Mouse (Mus musculus) gastrocnemius, postnatal 36 days (tissue): Measurements from ENCODE around the gene Il18r1. TPM values are rescaled to one million over a fixed set of nuclear protein-coding genes. Genes with fewer than 3 reads are reported as not detected.

Experiments
- DNase-seq, 2 experiments: peaks; one replicate each; pipeline ENCODE4 v3.0.0; 2022
- intact Hi-C: fragments of 180-260 bp; cut with DNase I; formaldehyde crosslinking; loops from one replicate; pipeline ENCODE4 v1.15.1; 2025
- total RNA-seq, 2 experiments: library from RNA; stranded (reverse); gene quantifications; 2 replicates each; pipeline ENCODE4 v1.2.3; 2021

Gene Il18r1
- total RNA-seq, 2 experiments from 2014 or later = not detected

DNA sequence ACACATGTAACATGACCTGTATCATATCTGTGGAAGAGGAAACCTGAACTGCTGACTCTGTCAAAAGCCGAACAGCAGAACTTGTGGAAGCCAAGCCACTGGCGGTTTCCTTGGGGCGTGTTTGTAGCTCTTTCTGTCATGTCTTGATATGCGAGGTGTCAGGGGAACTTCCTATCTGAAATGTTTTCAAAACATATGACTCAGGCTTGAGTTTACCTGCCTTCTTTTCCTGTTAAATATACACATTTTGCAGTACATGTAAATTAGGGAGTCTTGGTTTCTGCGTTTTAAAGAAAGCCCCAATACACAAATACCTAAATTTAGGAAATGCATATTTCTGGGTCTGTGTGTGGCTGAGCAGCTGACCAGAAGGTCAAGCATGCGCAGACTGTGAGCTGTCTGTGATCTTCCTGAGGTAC lies 14.2 kb downstream of the Il18r1 start:
- intact Hi-C loops = no loop called here

DNA sequence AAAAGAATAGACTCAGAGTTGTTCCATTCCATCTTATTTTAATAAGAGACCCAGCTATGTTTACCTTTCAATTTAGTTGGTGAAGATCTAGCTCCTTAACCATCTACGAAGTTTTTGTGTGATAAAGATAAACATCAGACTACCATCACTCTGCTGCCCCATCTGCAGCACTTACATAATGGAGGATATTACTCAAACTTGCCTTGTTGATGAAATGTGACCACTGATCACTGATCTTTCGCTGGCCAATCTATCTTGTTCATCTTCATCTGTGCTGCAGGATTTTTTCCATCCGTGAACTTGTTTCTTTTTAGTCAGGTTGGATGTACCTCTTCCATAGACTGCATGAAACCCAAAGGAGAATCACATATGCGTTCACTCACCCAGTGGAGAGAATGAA lies 29.2 kb downstream of the Il18r1 start:
- no peak for DNase-seq
- intact Hi-C loops = no loop called here

More for the DNA sequence above, 14.2 kb downstream of the Il18r1 start:
- no peak for DNase-seq

DNA sequence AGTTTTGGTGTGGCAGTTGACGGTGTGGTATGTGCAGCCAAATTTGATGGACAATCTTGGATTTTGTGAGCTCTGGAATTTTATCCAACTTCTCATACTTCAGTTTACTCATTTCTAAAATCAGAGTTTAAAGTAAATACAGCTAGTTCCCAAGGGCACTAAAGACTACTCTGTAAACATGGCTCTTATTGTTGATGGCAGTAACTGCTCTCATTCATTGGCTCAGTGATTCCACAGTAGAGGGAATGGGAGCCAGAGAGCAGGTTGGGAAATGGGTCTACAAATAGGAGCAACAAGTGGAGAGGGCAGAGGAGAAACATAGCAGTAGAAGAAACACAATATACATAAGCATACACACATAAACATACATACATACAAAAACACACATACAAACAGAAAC lies 34.4 kb downstream of the Il18r1 start:
- intact Hi-C loops = no loop called here
- DNase-seq = no peak

DNA sequence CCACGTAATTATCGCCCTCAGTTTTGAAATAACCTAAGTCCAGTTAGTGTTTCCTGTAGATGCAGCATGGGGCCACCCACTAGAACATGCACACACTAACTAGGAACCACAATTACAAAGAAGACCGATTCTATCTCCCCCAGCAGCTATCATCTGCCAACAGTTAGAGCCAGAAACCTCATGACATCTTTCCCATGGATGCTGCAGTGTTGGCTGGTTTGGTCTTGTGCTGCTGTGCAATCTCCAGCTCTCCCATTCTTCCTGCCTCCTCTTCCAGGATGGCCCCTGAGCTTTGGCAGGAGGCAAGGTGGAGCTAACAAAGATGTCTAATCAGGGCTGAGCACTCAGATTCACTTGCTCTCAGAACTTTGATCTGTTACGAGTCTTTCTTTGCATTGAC lies 35.8 kb downstream of the Il18r1 start:
- intact Hi-C loops = no loop called here
- DNase-seq = no peak

DNA sequence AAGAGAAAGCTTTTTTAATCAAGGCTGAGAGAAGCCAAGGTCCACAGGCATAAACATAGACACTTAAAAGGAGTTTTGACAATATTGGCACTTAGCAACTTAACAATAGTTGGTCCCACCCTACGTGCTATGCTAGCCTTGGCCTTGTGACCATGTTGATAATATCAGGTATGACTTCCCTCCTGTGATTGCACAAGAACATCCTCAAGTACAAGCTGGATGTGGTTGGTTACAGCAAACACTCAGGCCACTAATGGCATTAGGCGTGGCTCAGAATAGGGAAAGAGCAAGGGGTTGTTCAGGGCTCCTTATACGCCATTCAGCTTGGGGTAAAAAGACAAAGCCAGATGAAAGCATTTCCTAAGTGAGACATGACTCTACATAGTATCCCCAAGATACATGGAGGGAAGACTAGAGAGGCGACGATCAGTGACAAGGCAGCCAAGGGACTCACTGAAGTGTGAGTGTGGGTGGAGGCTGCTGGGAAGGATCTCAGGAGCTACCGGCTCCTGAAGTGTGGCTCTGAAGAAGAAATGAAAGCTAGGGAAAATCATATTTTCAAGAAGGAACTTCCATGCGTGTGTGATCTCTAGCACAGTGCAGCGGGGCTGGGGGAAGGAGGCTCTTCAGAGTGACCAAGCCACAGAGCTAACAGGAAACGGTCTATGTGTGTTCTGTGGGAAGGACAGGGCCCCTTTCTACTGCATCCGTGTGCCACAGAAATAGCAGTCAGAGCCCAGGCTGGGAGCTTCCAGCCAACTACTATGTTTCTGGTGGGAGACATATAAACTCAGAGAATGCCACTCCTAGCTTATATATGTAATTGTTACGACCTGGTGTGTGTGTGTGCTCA lies 36.4 kb downstream of the Il18r1 start:
- intact Hi-C loops = no loop called here
- DNase-seq = no peak

DNA sequence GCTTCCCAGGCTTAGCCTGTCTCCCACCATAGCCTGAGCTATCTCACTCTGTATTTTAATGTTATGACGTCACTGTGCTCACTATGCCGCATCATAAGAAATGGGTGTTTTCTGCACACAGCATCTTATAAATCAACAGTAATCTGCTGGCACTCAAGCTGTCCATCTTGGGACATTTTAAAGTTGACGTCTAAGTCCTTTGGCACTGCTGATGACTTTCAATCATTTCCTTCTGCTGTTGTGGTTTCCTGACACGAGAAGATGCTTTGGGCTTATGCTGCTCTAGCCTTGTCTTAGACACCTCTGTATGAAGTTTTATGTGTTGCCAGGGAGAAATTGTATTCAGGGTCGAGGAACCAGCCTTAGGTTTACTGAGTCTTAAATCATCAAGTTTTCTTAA lies 39.2 kb downstream of the Il18r1 start:
- intact Hi-C loops = no loop called here
- DNase-seq = no peak

DNA sequence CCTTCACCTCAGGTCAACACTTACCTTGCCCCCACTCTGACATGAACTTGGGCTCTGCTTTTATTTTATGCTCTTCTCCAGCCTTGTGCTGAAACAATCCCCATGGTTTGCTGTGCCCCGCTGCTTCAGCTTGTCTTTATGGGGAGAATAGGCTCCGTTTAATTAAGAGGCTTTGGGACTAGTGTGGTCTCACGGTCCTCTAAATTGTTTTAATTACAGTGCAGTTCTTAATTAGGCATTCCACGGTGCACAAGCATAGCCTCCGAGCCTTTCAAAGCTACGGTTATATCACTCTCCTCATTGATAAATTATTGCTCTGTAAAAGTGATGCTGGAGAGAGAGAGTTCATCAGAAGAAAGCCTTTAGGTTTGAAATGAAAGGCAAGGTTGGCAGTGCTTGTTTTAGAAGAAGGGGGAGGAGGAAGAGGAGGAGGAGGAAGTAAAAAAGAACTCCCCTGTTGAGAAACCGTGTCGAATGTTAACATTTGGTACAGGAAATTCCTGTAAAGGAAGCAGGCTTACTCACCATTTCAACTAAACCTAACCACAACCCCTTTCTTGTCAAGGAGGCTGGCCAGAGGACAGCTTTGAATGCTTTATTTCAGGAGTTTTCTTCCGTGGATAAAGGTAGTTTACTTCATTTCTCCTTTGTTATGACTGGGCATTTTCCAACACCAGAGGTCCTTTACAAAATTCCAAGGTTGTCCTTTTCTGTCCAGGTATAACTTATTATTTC lies 49.7 kb downstream of the Il18r1 start, which contains the start of gene Il18rap:
Gene Il18rap, plus strand, starts transcription at position 512 of the 735 bp plus-strand sequence.
- intact Hi-C loops = no loop called here
- no peak for DNase-seq

DNA sequence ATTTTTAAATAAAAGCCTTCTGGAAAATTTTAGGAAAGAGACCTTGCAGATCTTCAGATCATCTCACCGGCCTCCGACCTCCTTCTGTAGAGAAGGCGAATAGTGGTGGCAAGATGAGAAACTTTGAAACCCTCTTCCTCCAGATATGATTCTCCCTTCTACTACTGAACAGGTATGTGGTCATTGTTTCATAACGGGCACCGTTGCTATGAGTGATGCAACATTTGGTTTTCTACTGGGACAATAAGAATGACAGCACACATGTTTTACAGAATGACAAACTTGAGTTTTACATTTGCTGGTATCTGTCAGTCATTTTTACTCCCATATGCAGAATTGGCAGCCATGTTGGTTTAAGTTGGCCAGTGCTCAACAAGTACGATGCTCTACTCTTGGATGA lies 51.0 kb downstream of the Il18r1 start:
- intact Hi-C loops = no loop called here
- no peak for DNase-seq

DNA sequence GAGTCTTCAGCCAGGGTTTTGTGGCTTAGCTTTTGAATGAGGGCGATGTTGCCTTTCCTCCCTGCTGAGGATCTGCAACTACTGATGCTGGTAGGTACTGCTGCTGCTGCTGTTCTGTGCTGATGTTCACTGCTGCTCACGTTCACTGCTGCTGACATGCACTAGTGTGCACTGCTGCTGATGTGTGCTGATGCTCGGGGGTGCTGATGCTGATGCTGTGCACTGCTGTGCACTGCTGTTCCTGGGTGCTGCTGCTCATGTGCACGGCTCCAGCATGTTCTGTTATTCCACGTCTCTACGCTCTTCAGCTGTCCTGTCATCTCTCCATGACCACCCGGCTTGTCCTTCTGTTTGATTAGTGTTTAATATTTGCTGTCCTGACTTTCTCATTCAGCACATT lies 57.6 kb downstream of the Il18r1 start:
- DNase-seq = no peak

DNA sequence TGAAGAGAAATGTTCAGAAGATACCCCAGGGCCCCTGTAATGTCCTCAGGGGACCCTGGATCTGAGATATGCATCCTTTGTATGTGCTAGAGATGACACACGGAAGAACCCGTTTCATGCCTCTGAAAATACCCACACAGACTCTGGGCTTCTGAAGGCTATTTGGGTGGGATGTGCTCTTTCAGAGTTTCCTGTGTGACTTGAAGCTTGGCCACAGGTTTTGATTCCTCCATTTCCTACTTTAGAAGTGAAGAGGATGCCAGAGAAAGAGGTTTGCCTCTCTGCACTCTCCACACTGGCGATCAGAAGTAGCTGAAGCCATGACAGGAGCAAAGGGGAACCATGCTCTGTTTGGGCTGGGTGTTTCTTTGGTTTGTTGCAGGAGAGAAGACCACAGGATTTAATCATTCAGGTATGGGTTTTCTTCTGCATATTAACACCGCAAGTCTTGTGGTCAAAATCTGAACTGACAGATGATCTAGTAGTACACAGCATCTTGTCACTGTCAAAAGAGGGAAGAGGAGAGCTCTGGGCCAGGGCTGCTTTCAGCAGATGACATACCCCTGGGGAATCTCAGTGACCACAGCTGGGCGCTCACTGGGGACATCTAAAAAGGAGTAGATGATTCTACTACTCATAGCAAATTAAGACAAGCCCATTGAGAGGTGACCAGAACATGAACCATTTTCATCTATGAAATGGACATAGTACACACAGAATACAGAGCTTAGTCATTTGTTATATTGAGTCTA lies 58.8 kb downstream of the Il18r1 start:
- intact Hi-C loops = no loop called here
- DNase-seq = no peak

More for the DNA sequence above, 57.6 kb downstream of the Il18r1 start:
- intact Hi-C loops = no loop called here

DNA sequence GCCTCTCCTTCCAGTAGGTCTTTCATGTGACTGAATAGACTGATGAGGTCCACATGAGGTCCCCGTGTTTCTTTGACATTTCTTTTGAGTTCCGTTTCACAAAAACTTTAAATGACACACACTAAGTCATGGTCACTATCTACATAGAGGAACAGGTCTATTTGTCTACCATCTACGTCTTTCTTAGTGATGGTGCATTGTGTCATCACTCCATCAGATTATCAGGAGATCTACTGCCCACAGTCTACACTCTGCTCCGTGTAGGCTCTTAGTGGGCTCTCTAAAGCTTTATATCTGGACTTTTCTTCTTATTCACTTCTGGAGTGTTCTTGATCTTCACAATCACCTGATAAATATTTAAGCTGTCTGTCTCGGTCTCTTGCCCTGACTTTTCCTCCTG lies 63.9 kb downstream of the Il18r1 start:
- DNase-seq = no peak
- intact Hi-C loops = no loop called here

DNA sequence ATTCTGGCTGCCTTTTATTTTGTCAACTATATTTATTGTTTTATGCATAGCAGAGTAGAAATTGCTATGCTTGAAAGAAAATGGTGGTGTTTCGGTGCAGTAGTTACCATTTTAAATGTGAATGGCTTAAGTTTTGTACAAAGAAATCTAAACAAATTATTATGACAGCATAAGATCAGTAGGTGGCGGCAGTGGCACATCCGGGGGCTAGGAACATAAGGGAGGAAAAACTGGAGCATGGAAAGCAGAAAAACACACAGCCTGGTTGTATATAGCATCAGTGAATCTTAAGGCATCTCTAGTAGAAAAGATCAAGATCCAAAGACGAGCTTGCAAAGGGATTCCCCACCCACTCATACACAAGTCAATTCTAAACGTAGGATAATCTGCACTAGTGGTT lies 72.2 kb downstream of the Il18r1 start:
- no peak for DNase-seq
- intact Hi-C loops = no loop called here

DNA sequence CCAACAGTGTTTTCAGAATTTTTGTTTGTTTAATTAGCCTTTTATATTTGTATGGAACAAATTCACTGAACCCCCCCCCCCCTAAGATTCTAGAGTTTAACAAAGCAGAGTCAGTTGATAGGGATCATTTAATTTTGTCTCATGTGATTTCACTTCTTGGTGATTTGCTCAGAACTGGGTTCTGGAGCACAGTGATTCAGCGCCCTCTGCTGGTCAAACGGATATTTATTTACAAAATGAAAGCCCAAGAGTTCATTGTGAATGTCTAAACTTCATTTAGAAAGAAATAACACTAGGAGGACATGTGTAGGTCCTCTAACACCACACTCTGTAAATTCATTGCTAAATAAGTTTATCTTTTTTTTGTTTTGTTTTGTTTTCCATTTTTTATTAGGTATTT lies 79.3 kb downstream of the Il18r1 start:
- intact Hi-C loops = loop anchor here (5.0 kb wide), 2 partner anchors 162 to 427 kb away; no protein-coding TSS in a partner anchor
- DNase-seq = peak in 1 of 2 experiments; percentile 14

DNA sequence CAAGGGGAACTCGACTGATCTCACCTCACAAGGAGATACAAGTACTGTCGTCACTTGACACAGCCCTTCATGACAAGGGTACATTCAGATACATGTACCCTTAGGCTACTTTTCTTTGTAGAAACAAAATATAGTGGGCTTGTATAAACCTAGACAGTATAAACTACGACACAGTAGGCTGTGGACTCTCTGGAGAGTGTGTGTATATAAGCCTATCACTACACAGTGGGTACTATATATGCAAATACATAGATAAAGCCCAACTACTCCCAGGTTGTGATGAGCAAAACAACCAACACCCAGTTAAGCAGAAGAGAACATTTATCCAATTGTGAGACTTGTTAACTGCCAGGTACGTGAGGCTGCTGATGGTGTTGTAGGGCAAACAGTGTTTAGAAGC lies 81.3 kb downstream of the Il18r1 start:
- intact Hi-C loops = no loop called here
- DNase-seq = no peak

DNA sequence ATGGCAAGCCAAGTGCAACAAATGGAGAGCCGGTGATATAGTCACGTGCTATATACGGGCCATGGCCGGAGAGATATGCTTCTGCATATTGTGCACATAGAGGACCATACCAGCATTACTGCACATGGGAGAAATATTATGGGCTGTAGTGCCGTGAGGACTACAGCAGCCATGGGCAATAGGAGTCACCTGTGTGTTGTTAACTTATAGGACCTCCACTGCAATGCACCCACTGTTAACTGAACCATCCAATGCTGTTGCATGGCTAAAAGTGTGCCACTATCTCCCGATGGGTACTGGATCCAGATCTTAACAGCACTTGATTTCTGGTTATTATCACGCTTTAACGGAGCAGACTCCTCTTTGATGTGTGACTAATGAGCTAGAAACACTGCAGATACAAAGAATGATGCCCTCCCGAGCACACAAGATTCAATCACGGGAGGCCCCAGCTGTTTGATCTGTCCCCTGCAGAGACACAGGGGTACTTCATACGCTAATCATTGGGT lies 81.8 kb downstream of the Il18r1 start:
- intact Hi-C loops = no loop called here
- DNase-seq = no peak

DNA sequence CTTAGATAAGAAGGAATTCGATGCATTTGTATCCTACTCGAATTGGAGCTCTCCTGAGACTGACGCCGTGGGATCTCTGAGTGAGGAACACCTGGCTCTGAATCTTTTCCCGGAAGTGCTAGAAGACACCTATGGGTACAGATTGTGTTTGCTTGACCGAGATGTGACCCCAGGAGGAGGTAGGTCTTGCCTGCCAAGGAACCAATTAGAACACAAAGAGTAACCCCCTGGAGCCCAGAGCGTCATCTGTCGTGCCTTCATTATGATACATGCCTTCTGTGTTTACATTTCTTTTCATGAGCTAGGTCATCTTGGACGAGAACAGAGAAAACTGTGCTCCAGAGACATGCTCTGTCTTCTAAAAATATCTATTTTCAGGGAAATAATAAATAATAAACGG lies 82.4 kb downstream of the Il18r1 start:
- no peak for DNase-seq
- intact Hi-C loops = no loop called here

Other genes with a start within 250 kb of the Il18r1 start
- 1 to 10 TPM; 2.1 TPM for gene Il1r1, start 240.5 kb upstream of the Il18r1 start, total RNA-seq
- gene Il1rl2, start 140.9 kb upstream of the Il18r1 start, total RNA-seq = 1 to 10 TPM; 1.3 to 2.0 TPM
- 1 to 10 TPM in 1 of 2 experiments, under 1 TPM in 1; 0.54 to 1.4 TPM for gene Il1rl1, start 36.0 kb upstream of the Il18r1 start, total RNA-seq
- gene Il18rap, start 49.8 kb downstream of the Il18r1 start, total RNA-seq = not detected
- gene Slc9a4, start 114.5 kb downstream of the Il18r1 start, total RNA-seq = under 1 TPM; 0.32 to 0.33 TPM
- gene Slc9a2, start 215.0 kb downstream of the Il18r1 start, total RNA-seq = 10 to 100 TPM; 18.5 to 21.0 TPM